Mouse (Mus musculus): ENCODE data around the gene Tbata. TPM values are rescaled to one million over a fixed set of nuclear protein-coding genes. Genes with fewer than 3 reads are reported as not detected.

The Tbata gene
- polyA plus RNA-seq, 1 experiment = 0.58 TPM

DNA sequence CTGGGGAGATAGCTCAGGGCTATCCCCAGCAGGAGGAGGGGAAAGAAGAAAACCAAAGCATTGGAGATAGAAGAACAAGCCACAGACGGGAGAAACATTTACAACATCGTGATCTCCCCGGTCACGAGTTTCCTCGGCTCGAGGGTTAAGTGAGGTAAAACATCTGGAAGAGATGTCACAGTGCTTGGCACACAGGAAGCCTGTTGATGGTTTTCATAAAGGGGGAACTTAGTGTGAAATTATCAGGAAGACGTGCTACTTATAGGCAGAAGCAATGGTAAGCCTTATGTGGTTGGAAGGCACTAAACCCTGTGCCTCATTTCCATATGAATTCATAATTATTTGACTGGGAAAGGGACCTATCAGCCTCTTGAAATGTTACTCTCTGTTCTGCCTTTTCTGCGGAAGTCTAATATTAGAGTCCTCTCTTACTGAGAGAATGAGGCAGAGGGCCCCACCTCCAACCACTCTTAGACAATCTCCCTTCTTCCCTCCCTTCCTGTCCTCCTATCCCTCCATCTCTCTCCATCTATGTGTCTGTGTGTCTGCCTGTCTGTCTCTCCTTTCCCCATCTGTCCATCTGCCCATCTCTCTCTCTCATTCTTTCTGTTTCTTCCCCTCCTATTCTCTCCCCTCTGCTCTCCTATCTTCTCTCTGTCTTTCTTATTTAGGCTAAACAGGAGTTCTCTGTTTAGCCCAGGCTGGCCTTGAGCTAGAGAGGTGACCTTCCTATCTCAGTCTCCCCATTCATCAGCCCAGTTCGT lies 4.2 kb upstream of the Tbata start:
- DNase-seq (ENCODE audit: low spot score) = no peak

DNA sequence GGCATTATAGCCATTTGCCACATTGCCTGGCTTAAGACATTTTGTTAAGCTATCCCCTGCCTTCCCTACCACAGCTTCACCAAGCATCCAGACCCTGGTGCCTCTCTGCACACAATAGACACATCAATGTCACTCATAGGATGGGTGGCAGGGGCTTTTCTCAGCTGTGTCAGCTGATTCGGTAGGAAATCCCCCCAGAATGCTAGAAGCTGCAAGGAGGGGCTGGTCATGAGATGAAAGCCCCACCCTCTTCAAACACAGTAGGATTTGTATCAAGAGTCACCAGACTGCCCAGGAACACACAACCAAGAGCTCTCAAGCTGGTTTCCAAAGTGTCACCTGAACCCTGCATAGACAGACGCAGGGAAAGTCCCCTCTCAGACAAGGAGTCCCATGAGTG lies 3.4 kb upstream of the Tbata start:
- DNase-seq (ENCODE audit: low spot score) = no peak

DNA sequence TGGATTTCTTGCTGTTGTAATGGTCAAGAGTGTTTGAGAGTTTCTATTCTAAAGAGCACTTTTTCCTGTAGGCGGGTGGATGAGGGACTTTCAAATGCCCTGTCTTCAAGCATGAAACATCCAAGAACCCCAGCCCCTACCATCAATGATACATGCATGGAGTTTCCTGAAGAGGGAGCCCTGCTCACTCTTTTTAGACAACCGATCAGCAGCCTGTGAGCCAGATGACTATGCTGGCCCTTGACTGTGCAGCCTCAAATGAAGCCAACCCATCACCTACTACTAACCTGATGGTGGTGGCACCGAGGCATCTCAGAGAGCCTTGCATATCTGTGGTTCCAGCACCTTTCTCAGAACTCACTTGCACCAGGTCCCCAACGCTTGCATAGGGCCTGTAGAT lies 742 bp downstream of the Tbata start:
- no peak for DNase-seq (ENCODE audit: low spot score)

DNA sequence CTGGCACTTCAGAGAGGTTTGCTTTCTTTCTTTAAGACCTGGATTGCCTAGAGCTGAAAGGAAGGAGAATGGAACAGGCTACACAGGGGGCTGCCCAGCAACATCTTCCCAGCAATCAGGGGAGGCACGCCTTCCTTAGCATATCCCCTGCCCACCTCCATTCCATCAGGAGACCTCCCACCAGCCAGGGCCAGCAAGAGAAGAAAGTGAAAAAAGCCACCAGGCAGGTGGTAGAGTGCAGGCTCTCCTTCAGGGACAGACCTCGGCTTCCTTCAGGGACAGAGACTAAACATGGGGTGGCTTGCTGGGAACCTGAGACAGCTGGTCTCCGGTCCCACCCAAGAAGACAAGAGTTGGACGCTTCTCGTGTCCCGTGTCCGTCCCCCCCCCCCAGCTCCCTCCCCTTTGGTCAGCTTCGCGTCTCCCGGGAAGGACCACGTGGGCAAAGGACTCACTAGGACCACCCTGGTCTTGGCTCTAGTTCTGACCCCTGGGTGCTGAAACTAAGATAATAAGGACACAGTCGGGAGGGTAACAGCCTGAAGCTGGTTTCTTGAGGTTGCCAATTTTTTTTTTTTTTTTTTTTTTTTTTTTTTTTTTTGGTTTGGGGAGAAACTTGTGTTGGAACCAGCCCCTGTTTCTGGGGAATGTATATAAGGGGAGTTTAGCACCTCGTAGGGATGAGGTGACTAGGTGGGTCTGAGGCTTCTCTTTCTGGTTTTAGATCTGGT lies 3.1 kb downstream of the Tbata start:
- DNase-seq (ENCODE audit: low spot score) = no peak

DNA sequence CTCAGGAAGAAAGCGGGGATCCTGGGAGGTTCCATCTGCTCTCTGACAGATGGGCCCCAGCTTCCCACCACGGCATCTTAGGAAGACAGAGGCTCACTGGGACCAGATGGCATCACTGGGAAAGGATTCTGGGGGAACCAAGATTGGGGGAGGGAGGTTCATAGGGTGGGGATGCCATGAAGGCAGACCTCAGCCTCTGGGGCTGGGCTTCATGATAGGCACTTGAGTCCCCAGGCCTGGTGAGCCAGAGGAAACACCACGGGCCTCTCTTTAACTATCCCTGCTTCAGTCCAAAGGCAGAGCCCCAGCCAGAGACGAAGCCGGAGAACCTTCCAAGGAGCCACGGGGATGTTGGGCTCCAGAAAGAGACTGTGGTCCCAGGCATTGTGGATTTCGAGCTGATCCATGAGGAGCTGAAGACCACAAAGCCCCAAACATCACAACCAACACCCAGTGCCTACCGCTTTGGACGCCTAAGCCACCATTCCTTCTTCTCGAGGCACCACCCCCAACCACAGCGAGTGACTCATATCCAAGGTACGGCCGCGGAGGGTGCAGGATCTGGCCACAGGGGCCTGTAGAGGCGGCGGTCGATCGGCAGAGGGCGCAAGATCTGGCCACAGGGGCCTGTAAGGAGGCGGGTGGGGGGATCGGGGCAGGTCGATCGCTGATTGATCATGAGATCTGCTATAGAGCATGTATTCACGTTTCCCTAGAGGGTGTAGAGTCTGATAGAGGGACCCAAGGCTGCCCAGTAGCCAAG lies 3.9 kb downstream of the Tbata start:
- DNase-seq (ENCODE audit: low spot score) = no peak

DNA sequence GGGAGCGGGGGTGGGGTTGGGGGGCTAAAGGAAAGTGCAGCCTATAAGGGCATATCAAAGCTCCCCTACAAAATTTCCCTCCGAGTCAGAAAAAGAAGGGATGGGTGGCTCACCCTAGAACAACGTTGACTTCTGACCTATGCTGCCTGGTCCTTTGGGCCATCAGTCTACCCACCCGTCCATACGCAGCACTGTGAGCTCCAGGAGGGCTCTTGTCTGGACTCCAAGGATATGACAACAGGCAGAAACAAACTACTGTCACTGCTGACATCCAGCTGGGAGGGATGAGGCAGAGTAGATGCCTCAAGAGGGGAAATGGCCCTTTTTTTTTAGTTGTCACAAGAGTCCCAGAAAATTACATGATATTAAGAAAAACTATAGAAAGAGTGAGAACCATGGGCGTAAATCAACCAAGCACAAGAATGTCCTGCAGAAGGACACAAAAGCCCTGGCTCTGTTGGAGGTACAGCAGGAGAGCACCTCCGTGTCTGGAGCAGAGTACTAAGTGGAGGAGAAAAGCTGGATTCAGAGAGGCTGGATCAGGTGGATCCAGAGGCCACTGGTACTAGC lies 4.6 kb downstream of the Tbata start:
- no peak for DNase-seq (ENCODE audit: low spot score)

DNA sequence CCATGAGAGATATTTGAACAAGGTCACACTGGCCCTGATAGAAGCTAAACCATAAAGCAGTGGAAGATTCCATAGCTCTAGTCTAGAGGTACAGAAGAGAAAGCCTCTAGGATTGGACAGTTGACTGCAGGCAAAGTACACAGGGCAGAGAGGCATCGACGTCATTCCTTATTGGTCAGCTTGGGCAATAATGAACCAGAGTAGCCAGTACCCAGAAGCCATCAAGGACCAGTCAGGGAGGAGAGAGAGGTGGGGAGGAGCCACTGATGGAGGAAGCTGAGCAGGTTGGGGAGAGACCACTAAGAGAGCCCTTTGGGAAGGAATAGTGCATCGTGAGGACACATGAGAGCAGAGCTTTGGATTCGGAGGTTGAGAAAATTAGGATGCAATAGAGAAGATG lies 6.0 kb downstream of the Tbata start:
- no peak for DNase-seq (ENCODE audit: low spot score)

DNA sequence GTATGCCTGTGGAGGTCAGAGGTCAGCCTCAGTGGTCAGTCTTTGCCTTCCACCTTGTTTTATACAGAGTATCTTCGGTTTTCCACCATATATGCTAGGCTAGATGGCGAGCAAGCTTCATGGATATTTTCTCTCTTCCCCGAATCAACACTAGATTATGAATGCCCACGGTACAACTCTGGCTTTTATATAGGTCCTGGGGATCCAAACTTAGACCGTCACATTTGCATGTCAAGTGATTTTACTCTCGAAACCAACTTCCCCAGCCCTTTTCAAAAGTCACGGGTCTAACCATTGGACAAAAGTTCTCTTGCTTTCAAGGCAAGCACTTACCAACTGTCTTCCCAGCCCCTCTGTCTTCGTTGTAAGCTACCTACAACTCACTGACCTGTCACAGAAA lies 6.9 kb downstream of the Tbata start:
- DNase-seq (ENCODE audit: low spot score) = no peak

DNA sequence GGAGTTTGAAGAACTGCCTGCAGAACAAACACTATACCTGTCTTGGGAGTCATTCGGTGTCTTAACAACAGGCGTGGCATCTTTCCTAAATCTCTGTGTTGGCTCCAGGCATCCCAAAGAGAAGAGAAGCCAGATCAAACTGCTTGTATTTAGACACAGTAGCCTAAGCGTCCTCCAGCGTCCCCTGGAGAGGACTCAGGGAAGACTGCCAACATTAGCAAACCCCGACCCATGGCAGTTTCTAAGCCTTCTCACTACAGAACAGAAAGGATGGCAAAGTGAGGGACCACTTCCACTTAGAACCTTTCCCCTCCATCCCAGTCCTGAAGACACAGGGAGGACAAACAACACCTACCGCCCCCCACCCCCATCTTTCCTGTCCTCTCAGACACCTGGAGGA lies 8.2 kb downstream of the Tbata start:
- no peak for DNase-seq (ENCODE audit: low spot score)

DNA sequence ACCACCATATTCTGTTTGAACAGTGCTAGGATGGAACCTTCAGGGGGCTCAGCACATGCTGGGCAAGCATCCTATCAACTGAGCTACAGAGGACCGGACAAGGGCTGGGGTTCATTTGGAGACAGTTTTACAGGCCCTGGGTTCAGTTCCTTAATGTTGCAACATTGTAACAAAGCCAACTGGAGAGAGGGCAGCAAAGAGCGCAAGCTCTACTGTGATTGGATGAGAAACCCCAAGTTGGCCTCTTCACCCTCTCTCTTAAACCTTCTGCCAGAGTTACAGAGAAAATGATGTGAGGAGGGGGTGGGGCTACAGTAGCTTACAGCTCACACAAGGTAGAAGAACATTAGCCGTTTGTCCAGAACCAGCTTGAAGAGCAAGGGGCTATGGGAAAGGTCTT lies 15.2 kb downstream of the Tbata start:
- DNase-seq (ENCODE audit: low spot score) = no peak

DNA sequence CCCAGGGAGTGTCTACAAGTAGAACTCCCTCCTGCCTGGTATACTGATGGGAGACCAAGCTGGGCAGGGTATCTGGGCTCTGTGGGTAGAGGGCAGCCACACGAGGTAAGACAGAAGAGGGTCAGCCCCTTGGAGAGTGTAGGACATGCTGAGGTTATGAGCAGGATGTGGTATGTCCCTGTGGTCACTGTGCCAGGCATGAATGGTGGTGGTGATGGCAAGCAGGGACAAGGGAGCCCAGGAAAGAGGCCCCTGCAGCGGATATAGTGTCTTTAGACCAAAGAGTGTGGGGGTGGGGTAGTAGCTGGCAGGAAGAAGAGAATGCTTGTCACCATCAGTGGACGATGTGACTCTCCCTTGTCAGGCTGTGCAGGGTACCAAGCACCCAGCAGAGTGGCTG lies 16.3 kb downstream of the Tbata start:
- DNase-seq (ENCODE audit: low spot score) = no peak

DNA sequence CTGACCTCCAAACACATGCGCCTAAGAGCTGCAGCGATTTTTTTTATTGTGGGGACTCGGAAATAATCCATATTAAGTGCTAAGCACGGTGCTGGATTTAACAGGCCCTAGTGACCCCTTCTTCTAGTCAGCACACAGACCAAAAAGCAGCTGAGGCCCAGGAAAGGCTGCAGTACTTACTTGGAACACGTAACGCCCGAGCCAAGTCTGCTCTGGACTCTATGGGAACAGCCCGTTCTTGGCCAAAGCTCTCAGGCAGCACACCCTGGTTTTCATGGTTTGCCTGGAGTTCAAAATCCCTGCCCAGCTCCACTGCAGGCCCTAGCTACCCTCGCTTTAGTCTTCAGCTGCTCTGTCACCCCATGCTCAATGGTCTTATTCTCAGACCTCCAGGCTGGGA lies 22.9 kb downstream of the Tbata start:
- DNase-seq (ENCODE audit: low spot score) = no peak

DNA sequence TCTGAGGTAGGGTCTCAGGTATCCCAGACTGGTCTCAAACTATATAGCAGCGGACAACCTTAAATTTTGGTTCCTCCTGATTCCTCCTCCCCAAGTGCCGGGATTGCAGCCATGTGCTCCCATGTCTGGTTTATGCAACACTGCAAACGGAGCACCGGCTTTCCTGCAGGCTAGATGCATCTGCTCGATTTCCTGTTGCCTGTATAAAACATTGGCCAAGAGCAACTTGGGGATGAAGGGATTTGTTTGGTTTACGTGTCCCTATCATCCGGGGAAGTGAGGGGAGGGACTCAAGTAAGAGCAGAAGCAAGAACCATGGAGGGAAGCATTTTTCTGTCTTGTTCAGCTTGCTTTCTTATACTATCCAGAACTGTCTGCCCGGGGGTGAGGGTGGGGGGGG lies 23.5 kb downstream of the Tbata start:
- no peak for DNase-seq (ENCODE audit: low spot score)

DNA sequence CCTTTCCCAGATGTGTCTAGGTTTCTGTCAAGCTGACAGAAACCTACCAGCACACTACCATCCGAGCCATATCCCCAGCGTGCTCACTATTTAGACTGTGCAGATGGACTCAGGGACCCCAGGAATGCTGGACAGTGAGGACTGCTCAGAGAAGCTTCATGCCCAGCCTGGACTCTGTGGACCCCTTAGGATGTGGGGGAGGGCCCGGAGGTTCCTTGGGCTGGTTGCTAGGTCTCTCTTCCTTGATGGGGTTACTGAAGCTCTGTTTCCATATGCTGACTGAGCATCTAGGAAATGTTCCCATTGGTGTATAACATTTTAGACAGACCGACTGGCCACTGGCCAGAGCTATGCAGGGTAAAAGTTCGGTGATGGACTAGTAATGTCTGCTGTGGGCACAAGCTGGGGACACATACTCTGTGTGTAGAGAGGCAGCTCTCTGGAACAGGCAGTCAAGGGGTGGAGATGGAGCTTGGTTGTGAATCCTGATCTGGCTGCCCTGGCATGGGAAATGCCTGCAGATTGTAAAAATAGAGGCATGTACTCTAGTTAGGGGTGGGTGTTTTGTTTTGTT lies 24.1 kb downstream of the Tbata start:
- no peak for DNase-seq (ENCODE audit: low spot score)

DNA sequence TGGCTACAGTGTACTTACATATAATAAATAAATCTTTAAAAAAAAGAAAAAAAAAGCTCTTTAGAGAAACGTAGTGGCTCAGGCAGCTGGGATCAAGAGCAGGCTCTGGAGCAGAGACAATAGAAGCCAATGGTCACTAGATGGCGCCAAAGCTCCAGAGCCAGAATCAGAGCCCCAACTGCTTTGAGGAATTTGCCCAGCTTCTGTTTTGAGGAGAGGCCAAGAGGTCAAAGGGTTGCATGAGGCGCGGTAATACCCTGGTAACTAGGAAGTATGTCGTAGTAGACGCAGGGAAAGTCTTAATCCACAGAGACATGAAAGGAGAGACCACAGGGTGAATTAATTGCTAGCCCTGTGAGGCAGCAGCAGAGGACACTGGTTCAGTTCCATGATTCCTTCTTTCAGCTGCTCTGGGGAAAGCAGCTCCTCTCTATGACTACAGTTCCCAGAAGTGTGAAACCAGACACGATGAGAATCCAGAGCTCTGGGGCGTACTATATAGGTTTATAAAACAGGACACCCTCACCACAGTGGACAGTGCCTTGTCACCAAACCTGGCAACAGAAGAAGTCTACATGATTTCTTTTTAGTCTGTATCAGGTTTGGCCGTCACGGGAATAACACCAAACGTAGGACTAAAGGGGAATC lies 27.9 kb downstream of the Tbata start:
- DNase-seq (ENCODE audit: low spot score) = peak; percentile 44

DNA sequence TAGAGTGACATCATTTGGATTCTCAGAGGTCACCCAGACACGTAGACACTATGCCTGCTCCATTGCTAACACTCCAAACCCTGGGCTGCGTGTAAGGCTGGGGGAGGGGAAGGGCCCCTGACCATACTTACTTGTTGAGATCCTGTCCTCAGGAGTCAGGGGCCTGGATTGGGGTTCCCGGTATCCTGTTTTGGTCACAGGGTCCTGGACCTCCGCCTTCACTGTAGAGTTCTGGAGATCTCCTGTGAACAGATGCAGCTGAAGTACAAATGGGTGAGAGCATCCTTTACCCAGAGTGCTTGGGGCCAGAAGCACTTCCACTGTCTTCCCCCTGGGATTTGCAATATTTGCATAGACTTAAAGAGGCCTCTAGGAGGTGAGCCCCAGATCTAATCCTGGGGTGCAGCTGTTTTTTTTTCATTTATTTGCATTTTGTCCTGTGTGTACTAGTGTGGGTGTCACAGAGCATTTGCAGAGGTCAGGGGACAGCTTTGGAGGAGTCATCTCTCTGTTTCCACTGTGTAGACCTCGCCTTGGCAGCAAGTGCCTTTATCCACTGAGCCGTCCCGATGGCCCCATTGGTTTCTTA lies 28.6 kb downstream of the Tbata start:
- no peak for DNase-seq (ENCODE audit: low spot score)

DNA sequence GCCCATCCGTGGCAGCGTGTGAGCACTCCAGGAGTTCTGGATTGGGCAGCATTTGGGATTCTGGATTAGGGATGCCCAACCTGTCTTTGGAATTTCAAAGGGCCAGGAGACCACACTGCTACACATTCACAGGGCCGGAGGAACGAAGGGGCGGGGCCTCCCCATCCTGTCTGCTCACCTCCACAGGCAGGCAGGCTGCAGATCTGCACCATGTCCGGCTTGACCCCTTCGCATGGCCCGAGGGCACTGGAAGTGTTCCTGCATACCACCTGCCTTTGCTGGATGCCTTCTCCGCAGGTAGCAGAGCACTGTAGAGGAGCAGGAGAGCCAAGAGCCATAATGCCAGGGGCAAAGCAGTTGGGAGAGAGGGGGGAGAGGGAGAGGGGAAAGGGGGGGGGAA lies 29.2 kb downstream of the Tbata start:
- no peak for DNase-seq (ENCODE audit: low spot score)

DNA sequence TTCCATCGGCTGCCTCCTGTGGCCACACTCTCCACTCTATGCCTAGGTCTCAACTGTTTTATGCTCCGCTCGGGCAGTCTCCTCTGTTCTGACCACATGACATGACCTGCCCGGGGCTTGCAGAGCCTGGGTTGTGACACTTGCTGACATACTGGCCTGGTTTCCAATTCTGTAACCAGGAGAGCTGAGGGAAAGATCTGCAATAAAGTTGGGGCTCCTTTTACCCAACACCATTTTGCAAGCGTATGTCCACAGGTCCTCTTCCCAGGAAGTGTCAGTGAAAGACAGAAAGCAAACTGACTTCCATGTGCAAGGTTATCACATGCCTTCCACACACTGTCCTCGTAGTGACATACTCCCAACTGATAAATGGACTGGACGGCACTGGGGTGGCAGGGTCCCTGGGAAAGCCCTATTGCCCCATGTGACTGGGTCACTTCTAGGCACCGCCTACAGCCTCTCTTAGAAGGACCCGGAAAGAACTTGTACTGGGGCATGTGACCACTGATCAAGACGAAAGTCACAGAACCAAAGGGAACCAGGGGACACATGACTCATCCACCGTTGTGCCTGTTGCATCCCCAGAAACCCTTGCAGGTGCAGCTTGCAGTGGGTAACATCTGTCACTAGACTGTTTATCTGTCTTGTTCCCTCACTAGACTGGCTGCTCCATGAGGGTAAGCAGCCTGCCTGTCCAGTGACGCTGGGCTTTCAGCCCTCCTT lies 30.0 kb downstream of the Tbata start:
- DNase-seq (ENCODE audit: low spot score) = no peak

DNA sequence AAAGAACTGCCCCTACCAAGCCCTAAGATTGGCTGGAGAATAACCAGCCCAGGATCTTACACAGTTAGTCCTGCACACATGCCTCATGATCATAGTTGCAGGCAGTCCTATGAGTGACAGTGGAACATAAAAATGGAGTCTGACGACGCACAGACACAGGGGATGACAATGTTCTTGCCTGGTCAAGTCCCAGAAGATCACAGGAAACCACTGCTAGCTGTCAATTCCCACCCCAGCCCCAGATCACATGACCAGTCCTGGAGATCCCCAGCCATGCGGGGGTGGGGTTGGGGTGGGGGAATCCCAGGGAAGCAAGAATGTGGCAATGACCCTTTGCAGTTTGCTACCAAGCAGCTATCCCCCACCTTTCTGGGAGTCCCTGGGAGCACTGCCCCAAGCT lies 32.2 kb downstream of the Tbata start:
- DNase-seq (ENCODE audit: low spot score) = no peak

DNA sequence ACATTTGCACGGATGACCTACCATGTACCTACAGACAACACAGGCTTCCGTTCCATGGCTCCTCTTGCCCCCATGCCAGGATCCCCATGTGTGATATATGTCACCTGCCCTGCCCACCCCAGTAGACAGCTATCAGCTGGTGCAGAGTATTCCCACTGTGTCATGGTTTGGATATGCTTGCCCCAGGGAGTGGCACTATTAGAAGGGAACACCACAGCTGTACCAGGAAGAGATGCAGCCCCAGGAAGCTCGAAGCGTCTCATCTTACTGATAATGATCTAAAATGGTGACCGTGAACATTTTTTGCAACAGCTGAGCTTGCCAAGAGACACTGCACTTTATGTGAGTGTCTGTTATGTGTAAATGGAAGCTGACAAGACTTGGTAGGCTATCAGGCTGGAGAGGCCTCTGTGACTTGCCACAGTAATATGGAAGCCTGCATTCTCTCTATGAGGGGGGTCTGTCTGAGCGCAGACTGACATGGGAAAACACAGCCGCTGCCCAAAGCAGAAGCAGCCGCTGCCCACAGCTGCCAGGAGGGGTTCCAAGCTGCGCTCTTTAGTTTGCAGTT lies 36.4 kb downstream of the Tbata start:
- no peak for DNase-seq (ENCODE audit: low spot score)
